Mouse (Mus musculus) mouse embryonic stem cell (cell line): ENCODE measurements around the gene Cenpb.

ENCODE experiments used
- in situ Hi-C, 2 experiments: fragments of 300-500 bp; cut with MboI; formaldehyde crosslinking; loops; 1 replicate in 1 of 2; 3 replicates in 1 of 2; pipeline ENCODE4 v1.14.3; 2019 to 2020; ENCODE audit warnings: low sequenced_read_pairs in 2 of 2, low pct_unique_long_range_greater_than_20kb in 1 of 2, mixed read lengths in 1 of 2; ENCODE audit not compliant: unreplicated experiment in 1 of 2

The Cenpb gene

DNA sequence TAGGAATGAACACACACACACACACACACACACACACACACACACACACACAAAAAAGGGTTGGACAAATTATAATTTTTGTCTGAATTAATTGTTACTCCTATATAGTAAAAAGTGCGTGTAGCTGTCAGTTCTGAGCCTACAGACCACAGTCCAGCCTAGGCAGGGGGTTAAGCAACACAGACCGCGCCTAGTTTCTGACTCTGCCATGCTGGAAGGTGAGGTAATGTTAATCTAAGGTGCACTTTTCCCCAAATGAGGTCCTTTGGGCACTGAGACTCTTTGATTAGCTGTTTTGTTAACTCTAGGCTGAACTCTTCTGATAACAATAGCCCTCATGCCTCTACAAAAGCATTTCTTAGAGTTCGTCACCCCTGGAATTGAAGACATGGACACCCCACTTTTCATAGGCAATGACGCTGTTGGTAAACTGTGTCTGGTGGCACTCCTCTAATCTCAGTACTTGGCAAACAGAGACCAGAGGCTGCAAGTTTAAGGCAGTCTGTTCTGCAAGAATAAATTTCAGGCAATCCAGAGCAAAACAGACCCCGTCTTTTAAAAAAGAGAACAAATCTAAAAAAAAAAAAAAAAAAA, 24.0 kb upstream of the Cenpb start:
- in situ Hi-C loops = no loop called here

DNA sequence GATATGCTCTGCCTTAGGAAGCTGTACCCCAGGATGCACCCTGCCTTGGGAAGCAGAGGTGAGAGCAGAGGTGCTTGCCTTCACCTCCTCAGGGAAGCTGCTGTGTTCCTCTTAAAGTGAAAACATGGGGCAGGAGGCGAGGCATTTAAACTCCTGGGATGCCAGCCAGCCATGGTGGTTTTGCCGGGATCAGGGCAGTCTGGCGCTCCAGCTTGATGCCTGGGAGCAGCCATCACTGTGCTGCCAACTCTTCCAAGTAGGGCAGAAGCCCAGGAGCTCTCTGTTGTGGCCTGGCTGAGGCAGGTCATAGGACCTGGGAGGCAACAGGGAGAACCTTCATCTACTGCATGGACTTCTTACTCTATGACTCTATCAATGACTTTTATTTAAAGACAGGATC, 21.4 kb upstream of the Cenpb start:
- in situ Hi-C loops = no loop called here

DNA sequence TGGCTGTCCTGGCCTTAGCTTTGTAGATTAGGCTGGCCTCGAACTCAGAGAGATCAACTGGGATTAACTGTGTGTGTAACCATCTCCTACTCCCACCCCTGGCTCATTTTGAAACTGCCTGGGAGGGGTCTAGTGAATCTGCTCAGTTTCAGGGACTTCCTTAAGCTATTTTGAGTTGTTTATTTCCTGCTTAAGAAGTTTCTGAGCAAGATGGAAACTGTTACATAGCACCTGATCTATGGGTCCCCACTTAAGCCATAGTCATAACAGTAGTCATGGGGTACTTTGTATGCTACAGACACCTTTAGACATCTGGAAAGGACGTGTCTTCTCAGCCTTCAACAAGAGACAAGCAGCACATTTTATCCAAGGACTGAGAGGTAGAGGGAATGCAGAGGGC, 20.8 kb upstream of the Cenpb start:
- in situ Hi-C loops = no loop called here

DNA sequence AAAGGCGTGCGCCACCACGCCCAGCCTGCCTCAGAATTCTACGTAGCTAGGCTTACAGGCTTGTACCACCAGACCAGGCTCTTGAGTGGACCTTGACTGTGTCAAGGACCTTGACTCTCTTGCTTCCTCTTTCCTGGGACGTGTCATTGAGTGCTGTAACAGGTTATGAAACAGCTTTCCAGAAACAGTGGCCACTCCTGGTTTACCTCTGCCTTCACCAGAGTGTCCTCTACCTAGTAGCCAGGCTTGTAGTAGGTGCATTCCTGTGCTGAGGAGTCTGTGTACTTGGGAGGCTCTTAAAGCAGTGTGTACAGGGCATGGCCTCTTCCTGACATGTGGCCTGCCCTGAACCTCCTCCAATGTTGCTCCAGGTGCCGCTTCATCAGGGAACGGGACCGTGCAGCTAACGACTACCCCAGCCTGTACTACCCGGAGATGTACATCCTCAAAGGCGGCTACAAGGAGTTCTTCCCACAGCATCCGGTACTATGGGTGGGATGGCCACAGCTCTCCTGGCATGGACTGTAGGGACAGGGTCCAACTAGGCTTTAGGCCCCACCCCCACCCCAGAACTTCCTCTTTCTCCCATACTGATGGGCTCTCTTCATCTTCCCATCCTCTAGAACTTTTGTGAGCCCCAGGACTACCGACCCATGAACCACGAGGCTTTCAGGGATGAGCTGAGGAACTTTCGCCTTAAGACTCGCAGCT, 16.9 kb upstream of the Cenpb start:
- in situ Hi-C loops = no loop called here

DNA sequence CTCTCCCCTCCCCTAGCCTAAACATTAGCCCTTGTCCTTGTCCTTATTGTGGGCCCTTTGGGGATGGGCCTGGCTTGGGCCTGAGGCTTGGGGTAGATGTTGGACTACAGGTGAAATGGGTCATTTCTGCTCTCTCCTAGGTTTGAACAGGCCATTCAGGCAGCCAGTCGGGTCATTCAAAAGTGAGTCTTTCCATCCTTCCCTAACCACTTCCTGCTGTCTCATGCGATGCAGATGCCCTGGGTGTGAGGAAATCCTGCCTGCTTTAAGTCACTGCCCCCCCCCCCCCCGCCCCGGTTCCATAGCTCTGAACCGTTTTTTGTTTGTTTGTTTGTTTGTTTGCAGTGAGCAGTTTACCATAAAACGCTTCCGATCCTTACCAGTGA, 11.1 kb upstream of the Cenpb start:
- in situ Hi-C loops = no loop called here

DNA sequence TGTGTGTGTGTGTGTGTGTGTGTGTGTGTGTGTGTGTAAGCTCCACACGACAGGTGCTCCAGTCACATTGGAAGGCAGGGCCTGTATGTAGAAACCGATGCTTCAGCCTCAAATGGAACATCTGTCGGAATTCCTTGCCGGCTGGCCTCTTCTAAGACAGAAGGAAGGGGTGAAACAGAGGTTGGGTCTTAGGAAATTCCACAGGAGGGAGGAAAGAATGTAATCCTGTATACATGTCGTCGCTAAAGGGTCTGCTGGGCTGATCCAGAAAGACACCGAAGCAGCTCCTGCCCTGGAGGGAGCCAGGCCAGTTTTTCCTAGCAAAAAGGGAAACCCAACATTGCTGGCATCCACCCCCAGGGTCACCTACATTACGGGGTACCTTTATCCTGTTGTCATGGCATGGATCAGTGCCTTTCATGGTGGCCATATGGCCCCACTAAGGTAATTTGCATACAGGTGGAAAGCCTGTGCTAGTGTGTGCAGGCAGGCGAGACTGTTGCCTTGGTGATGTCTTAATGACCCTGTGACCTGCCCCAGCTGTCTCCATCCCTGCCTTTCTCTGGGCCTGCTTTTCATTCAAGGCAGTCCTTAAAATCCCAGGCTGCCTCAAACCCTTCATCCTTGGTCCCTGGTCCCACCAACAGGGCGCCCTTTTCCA, 10.6 kb upstream of the Cenpb start:
- in situ Hi-C loops = no loop called here

DNA sequence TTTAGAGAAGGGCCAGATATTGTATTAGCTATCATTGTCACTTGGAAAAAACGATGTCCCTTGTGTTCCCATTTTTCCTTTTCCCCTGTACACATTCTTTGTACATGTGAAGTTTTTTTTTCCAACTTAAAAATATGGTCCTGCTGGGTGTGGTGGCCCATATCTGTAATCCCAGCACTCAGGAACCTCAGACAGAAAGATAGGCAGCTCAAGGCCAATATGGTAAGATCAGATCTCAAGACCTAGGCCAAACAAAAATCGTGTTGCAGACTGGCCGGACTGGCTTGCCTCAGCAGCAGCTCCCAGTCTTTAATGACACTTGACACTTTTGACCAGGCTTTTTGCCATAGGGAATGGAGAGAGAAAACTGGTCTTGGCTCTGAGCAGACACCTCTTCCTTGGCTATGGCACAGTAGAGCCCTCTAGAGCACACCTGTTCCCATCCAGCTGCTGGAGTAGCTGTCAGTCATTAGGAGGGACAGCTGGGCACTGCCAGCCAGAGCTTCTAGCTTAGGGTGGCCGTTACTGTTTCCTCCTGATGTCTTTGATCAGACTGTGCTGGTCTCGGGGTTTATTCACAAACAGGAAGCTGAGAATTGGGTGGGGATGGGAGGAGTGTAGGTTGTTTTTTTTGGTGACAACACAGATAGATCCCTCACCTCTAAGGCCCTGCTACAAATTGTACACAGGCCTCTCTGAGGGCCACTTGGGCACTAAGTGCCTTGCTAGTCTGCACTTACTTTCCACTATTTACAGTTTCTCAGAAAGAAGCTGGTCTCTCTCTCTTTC, 9.8 kb upstream of the Cenpb start:
- in situ Hi-C loops = no loop called here

DNA sequence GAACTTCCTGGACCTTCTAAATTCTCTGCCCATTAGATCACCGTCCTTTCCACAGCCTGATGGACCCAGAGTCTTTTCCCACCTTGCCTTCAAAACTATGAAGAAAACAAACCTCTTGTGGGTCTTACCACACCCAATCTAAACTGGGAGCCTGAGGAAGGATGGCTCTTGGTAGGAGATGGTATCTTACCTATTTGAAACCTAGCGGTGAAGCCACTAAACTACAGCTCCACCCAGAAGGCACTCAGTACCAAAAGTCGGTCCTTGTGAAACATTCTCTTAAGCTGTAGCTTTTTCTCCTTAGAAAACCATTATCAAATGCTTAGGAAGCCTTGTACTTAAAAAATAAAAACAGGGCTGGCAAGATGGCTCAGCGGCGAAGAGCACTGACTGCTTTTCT, 8.4 kb upstream of the Cenpb start:
- in situ Hi-C loops = no loop called here

DNA sequence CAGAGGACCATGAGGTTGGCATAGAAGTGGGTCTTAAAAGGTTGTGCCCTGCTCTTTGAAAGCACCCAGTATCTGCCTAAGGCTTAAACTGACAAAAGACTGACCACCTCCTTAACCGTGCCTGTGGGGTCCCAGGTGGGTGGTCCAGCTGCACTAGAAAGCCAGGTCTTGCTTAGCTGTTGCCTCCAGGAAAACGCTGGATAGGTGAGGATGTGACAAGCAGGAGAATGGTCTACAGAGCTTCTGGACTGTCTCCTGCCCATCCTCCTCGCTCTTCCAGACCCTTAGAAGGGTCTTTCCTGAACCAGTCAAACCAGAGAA, 7.7 kb upstream of the Cenpb start:
- in situ Hi-C loops = no loop called here

DNA sequence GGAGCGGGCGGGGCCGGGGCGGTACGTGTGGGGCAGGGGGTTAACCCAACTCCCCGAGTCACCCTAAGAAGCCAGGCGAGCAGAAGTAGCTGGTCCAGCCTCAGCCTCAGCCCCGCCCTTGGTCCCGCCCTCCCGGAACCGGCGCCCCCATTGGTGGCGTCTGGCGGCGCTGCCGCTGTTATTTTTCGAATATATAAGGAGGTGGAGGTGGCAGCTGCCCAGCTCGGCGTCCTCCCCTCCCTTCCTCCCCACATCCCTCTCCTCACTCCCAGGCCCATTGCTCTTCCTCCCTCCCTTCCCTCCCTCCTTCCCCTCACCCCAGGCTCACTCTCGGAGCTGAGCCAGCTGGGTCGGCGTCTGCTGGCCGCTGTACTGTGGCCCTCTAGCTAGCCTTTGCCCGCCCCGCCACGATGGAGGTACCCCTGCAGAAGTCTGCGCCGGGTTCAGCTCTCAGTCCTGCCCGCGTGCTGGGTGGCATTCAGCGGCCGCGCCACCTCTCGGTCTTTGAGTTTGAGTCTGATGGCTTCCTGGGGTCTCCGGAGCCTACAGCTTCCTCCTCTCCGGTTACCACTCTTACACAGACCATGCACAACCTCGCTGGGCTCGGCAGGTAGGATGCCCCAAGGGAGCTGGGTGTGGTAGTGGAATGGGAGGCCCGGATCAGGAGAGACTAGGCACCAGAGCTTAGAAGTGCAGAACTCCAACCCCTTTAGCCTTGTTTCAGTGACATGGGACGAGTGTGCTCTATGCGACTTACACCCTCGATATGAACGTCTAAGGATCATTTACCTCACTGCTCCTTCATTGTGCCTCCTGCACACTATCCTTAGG, 7.1 kb upstream of the Cenpb start, which contains the start of the genes Cdc25b and Spef1:
Gene Cdc25b (plus strand): TSS at position 179 of the 831 bp plus-strand sequence.
Gene Spef1 (minus strand): TSS at position 512 of the 831 bp plus-strand sequence.
- in situ Hi-C loops = no loop called here

DNA sequence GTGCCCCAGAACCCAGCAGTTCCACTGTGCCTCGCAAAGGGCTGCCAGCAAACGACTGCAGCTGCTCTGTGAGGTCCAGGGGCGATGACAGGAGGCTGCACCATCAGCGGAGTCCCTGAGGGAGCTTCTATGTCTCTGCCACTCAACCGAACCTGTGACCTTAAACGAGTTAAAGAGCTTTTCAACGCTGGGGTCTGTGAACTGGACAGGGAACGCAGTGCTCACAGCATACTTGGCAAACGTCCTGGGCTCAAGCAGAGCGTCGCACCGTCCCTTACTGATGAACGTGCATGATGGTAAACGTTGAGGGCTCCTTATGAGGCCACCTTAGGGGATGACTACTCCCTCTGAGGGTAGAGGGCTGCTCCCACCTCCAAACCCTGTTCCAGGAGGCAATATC, 6.5 kb upstream of the Cenpb start:
- in situ Hi-C loops = no loop called here

DNA sequence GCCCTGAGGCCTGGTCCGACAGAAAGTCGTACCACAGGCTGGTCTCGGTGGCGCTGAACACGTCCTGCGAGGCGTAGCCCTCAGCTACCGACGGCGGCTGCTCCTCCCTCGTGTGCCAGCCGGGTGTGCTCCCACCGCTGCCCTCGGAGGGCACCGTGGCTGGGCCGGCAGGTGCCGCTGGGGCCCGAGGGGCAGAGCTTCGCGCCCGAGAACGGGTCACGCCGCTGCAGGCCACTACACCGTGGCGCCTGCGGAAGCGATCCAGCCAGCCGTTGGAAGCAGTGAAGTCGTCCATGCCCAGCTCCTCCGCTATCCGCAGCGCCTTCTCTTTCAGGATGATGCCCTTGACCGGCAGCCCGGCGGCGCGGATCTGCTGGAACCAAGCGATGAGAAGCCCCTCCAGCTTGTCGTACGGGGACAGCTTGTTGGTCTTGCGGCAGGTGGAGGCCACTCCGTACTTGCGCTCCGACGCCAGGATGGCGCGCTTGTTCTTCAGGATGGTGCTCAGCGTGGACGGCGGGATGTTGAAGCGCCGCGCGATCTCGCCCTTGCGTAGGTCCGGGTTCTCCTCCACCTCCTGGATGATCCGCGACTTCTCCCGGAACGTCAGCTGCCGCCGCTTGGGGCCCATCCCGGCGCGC, 501 bp downstream of the Cenpb start:
- in situ Hi-C loops = no loop called here

DNA sequence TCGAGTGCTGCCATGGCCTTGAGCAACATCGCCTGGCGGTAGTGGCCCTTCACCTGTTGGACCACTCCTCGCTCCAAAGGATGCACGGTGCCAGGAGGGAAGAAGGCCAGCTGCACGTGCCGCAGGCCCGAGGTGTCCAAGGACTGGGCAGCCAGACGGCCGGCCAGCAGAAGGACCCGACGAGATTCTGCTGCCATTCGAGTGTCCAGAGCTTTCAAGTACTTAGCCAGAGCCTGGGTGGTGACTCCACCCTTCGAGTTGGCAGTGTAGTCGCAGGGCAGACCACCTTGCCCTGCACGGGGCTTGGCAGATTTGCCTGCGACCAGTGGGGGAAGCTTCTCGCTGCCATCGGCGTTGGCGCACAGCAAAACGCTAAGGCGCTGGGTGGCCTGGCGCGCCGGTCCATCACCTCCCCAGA, 1.0 kb downstream of the Cenpb start:
- in situ Hi-C loops = no loop called here

DNA sequence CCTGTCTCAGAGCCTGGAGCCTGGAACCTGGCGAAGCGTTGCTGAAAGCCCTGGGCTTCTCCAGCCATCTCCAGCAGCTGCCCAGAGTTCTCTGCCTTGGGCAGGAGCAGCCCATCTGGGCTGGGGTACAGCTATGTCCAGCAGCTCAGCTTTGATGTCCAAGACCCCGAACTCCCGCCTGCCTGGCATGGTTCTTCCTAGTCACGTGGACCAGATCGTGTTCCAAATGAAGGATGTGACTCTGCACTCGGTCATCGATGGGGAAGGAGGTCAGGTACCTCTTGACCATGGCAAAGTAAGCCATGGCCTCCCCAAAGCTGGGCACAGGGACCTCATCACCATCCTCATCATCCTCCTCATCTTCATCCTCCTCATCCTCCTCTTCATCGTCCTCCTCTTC, 1.9 kb downstream of the Cenpb start:
- in situ Hi-C loops = no loop called here

DNA sequence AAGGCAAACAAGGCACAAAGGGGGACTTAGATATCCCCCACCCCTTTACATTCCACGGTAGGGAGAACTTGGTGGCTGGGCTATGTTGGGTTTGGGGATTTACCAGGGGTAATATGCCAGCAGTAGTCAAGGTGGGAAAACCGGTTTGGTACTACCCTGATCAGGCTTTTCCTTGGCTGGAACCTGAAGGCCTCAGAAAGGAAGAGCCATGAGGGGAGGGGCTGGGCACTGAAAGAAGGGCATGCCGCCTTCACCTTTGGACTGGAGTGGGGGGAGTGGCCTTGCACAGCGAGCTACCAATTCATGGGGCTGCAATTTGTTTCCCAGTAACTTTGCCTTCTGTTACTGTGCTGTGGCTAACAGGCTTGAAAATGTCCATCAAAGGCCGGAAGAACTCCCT, 3.4 kb downstream of the Cenpb start:
- in situ Hi-C loops = no loop called here

DNA sequence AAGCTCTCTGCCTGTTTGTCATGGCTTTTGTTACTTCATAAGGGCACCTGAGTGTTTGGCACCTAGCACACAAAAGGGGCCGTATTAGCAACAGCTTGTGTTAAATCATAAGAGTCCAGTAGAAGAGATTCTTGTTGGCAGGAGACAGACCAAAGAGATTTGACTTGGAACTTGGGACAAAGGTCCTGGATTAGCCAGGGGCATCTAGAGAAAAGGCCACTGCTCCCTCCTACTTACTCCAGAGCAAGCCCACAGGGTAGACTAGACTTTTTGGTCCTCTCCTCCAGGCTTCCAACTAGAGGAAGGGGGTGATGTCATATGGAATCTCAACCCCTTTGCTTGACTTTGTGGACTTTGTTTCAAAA, 3.9 kb downstream of the Cenpb start:
- in situ Hi-C loops = no loop called here

DNA sequence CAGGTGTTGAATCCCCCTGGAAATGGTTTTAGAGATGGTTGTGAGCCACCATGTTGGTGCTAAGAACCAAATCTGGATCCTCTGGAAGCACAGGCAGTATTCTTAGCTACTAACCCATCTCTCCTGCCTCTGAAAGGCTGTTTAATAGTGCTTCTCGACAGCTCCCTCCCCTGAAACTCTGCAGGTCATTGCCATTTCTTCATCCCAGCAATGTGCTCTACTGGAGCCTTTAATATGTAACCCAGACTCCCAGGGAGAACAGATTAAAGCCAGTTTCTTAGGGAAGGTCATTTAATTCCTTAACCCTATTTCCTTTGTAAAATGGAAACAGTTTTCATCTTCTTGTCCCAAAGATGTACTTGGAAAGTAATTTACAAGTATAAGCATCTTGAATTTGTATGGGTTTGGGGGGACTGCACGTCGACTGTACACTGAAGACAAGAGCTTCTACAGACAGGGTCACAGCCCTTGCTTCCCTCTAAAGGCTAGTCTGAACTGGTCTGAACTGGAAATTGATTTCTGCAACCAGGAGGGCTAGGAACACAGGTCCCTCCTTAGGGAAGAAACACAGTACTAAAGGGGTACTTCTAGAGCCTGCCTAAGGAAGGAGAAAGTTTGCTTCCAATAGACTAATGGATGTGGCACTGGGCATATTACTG, 4.5 kb downstream of the Cenpb start:
- in situ Hi-C loops = no loop called here

DNA sequence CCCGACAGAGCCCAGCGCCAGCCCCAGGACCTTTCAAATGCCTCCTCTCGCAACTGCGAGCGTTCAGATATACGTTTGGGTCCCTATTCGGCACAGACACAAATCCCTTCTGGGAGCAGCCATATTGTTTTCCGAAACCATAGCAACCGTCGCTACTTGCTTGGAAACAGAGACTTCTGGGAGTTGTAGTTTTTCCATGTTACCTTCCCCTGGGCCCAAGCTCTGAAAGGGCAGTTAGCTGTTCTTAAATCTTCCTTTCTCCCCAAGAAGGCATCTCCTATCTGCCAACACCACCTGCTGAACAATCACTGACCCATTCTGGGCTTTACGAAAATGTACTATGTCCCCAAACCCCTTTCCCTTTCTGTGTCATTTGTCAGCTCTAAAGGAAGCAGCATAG, 5.2 kb downstream of the Cenpb start:
- in situ Hi-C loops = no loop called here
